Mouse (Mus musculus) telencephalon, adult 2 months (tissue): Measurements from ENCODE around the gene E2f2.

Experiments used
- DNase-seq: peaks from one replicate; pipeline ENCODE4 v3.0.0-alpha.2; 2011; ENCODE audit warnings: low read depth, low spot score

Gene E2f2

GRCm38 (mm10) chr4:136240123-136240522, 67.9 kb downstream of the E2f2 start:
- DNase-seq: no peak

DNA sequence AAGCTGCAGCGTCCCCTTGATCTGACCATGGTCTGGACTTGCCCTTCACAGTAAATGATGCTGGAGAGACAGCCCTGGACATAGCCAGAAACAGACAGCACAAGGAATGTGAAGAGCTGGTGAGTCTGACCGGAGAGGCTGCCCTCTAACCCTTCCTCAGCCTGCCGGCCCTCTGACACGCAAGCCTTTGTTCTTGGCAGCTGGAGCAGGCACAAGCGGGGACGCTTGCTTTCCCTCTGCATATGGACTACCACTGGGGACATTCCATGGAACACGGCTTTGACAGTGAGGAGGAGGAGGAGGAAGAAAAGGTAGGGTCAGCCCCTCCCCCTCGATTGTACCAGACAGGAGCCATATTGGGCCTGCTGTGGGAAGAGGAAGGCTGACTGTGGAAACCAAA, 68.8 kb downstream of the E2f2 start:
- no peak for DNase-seq

DNA sequence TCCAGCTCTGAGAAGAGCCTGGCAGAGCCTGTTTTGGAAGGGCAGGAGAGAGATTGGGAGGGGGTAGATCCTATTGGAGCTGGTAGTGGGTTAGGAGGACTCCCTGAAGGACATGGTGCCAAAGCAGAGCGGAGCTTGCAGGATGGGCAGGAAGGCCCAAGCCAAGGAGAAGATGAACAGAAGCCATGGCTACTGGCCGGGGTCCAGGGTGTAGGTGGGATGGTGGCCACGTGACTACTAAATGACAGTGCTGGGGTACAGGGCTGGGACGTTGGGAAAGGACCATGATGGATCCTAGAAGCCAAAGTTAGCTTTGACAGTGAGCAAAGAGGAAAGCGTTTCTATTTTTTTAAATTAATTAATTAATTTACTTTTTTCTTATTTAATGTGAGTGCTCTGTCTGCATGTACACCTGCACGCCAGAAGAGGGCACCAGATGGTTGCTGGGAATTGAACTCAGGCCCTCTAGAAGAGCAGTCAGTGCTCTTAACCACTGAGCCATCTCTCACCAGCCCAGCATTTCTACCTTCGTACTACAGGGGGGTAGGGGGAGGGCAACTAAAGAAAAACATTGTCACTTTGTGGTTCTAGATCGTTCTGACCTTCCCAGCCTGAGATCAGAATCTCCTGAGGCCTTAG, 70.0 kb downstream of the E2f2 start:
- no peak for DNase-seq

GRCm38 (mm10) chr4:136242728-136243127, 70.5 kb downstream of the E2f2 start:
- no peak for DNase-seq

GRCm38 (mm10) chr4:136244208-136244607, 72.0 kb downstream of the E2f2 start:
- DNase-seq: no peak
